Comparison of ENCODE assay signal across 13 mouse cellular contexts in genomic region chr3:85773886-85774285, GRCm38 (mm10). TPM values are rescaled to one million over a fixed set of nuclear protein-coding genes. Genes with fewer than 3 reads are reported as not detected.
DNase-seq lines count a peak whose midpoint lies in the region; ATAC-seq lines count a peak whose summit lies in the region.
"Had no signal": no experiment of that assay in that cellular context is flagged by ENCODE, and none has a peak within 500 bp of the region (broad histone marks: within the 10 kb centered on the region; RNA-seq: fewer than 3 reads in every experiment).

No protein-coding gene starts in this region.

- 0 out of 2 replicates have a peak, but pooled peaks have one; percentile 43 for ATAC-seq in kidney, embryonic 14.5 days (ENCODE audit: low FRiP score, low TSS enrichment)
- no peak for ATAC-seq in kidney, embryonic 16.5 days (ENCODE audit: low FRiP score, low TSS enrichment)
- ATAC-seq in intestine, embryonic 16.5 days: peak; percentile 53

- 73% methylated on average over 4 of the region's 4 CpGs for WGBS in kidney, embryonic 14.5 days
- WGBS in kidney, embryonic 16.5 days: 72% methylated on average over 4 of the region's 4 CpGs
- WGBS in intestine, embryonic 16.5 days: 38% methylated on average over 4 of the region's 4 CpGs

- H3K4me2 ChIP-seq in kidney, embryonic 14.5 days (replicated peaks; ENCODE audit: low read depth, low read length): no peak overlapping the region
- H3K4me2 ChIP-seq in kidney, embryonic 16.5 days (replicated peaks; ENCODE audit: low read depth, low read length): no peak overlapping the region
- no peak overlapping the region for H3K4me2 ChIP-seq in intestine, embryonic 16.5 days (ENCODE audit: low read depth, low read length)
- H3K4me2 ChIP-seq: liver, embryonic 11.5 days had no signal

- no peak overlapping the region for H3K9ac ChIP-seq in kidney, embryonic 14.5 days (ENCODE audit: low read depth, low read length)
- H3K9ac ChIP-seq in kidney, embryonic 16.5 days (replicated peaks; ENCODE audit: low read length): no peak overlapping the region
- no peak overlapping the region for H3K9ac ChIP-seq in intestine, embryonic 16.5 days (ENCODE audit: low read depth, low read length)

- no peak overlapping the region for H3K27ac ChIP-seq in kidney, embryonic 14.5 days (ENCODE audit: low read depth, low read length)
- no peak overlapping the region for H3K27ac ChIP-seq in kidney, embryonic 16.5 days (ENCODE audit: low read length)
- no peak overlapping the region for H3K27ac ChIP-seq in intestine, embryonic 16.5 days (ENCODE audit: low read length)
- H3K27ac ChIP-seq: hindbrain, embryonic 10.5 days had no signal

- no peaks in the 10 kb centered on the region for H3K9me3 ChIP-seq in kidney, embryonic 14.5 days (ENCODE audit: control insufficient read depth, low read length)
- no peaks in the 10 kb centered on the region for H3K9me3 ChIP-seq in kidney, embryonic 16.5 days (ENCODE audit: low read length)
- H3K9me3 ChIP-seq in intestine, embryonic 16.5 days (ENCODE audit: control insufficient read depth, low read length): no peaks in the 10 kb centered on the region
- H3K9me3 ChIP-seq: hindbrain, embryonic 10.5 days had no signal

- no peaks in the 10 kb centered on the region for H3K27me3 ChIP-seq in kidney, embryonic 14.5 days (ENCODE audit: control insufficient read depth, insufficient read depth, low read length)
- H3K27me3 ChIP-seq in kidney, embryonic 16.5 days (ENCODE audit: insufficient read depth, low read length): no peaks in the 10 kb centered on the region
- no peaks in the 10 kb centered on the region for H3K27me3 ChIP-seq in intestine, embryonic 16.5 days (replicated peaks; ENCODE audit: control insufficient read depth, insufficient read depth, low read length)

- no peaks in the 10 kb centered on the region for H3K36me3 ChIP-seq in kidney, embryonic 14.5 days (ENCODE audit: control insufficient read depth, insufficient read depth, low read length)
- H3K36me3 ChIP-seq in kidney, embryonic 16.5 days (ENCODE audit: insufficient read depth, low read length): no peaks in the 10 kb centered on the region
- H3K36me3 ChIP-seq in intestine, embryonic 16.5 days (ENCODE audit: control insufficient read depth, insufficient read depth, low read length): no peaks in the 10 kb centered on the region
- H3K36me3 ChIP-seq: hindbrain, embryonic 10.5 days had no signal

- H3K4me3 ChIP-seq in kidney, embryonic 14.5 days (ENCODE audit: low read length): no peak overlapping the region
- no peak overlapping the region for H3K4me3 ChIP-seq in kidney, embryonic 16.5 days (ENCODE audit: low read length)
- H3K4me3 ChIP-seq in intestine, embryonic 16.5 days (ENCODE audit: low read length): no peak overlapping the region
- H3K4me3 ChIP-seq: hindbrain, embryonic 10.5 days had no signal

- no peaks in the 10 kb centered on the region for H3K4me1 ChIP-seq in kidney, embryonic 14.5 days (ENCODE audit: control insufficient read depth, insufficient read depth, low read length)
- peaks cover 7% of the 10 kb centered on the region for H3K4me1 ChIP-seq in kidney, embryonic 16.5 days (ENCODE audit: insufficient read depth, low read length)
- 0 out of 2 replicates have a peak, but pooled peaks cover 5% of the 10 kb centered on the region for H3K4me1 ChIP-seq in intestine, embryonic 16.5 days (ENCODE audit: control insufficient read depth, insufficient read depth, low read length)
- H3K4me1 ChIP-seq: hindbrain, embryonic 10.5 days had no signal

- DNase-seq in adrenal gland, adult 8-10 months: peak; percentile 38
- peak; percentile 22 to 34 for DNase-seq in heart, adult 18-20 months
- DNase-seq in right cerebral cortex, postnatal 25 days: no peak
- no peak for DNase-seq in layer of hippocampus, adult 9-10 months (ENCODE audit: low spot score)
- no peak for DNase-seq in left cerebral cortex, adult 8-10 months (ENCODE audit: low spot score in 2 of 2)
- DNase-seq: kidney, adult 9 months; spleen, adult 18-20 months; thymus, postnatal 36 days had no signal

RNA-seq across cellular contexts. Expression of gene Fam160a1, which starts 43.2 kb away (rescaled TPM):
- 3.0 and 5.9 TPM in 2 replicates for polyA plus RNA-seq in kidney, embryonic 14.5 days (2014; fragmentation: Nextera tagmentation; extraction: Ambion mirVana)
- polyA plus RNA-seq in kidney, embryonic 16.5 days (2015; fragmentation: Nextera tagmentation; extraction: Ambion mirVana): 6.1 and 6.7 TPM in 2 replicates
- 10 to 100 TPM in 2 of 4 experiments, 1 to 10 TPM in 2; 8.3 to 14.5 (median 11.7) TPM for total RNA-seq in adrenal gland, adult 8-10 months (2022)
- 10 to 100 TPM; 47.6 to 48.0 TPM for total RNA-seq in heart, adult 18-20 months (2021)
- polyA plus RNA-seq in intestine, embryonic 16.5 days (2015; fragmentation: Nextera tagmentation; extraction: Ambion mirVana): 3.5 and 3.8 TPM in 2 replicates
- 1 to 10 TPM; 3.4 to 5.0 (median 3.9) TPM for total RNA-seq in left cerebral cortex, adult 8-10 months (2022)

Comparison
In these comparisons a context has a peak if more than half of its experiments do, and no peak if none do; other contexts are left out.
1. DNase-seq: peak in adrenal gland, adult 8-10 months (single experiment) and heart, adult 18-20 months (2 of 2); none in right cerebral cortex, postnatal 25 days (single experiment), layer of hippocampus, adult 9-10 months (single experiment) and left cerebral cortex, adult 8-10 months (0 of 2).